Mouse (Mus musculus) lung, postnatal 4 days (tissue): ENCODE results near the gene Nmnat2.

Experiments used
- DNase-seq, 2 experiments: peaks; one replicate each; pipeline ENCODE4 v3.0.0; 2021

Gene Nmnat2

DNA sequence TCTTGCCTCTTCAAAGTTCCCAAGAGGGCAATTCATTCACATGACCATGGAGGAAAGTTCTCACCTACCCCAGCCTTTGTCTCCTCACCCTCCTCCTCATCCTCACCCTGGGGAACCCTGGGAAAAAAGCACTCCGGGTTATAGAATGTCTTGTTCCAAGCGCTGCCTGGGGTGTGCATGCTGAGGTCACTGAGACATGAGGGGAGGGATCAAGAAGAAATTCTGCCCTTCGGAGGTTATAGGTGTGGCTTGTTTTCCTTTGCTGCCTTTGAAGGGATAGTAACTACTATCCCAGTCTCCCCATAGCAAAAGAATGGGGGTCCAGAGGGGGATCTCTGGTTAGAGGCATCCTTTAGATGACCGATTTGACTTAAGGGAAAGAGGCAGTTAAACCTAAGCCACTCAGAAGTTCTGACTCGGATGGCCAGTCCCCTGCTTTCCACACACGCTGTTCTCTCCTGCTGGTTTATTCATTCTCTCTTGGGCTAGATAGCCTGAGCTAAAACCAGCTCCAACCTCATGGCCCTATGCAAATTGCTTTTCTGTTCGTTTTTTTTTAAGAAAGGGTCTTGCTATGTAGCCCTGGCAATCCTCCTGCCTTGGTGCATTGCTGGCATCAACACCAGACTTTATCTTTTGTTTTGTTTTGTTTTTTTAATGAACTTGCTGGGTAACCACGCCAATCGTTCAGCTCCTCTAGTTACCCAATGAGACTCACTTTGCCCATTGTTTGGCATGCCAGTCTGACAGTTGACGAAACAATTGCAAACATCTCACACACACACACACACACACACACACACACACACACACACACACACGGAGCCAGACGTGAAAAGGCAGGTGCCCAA is 139.7 kb downstream of the Nmnat2 start:
- DNase-seq: no peak

DNA sequence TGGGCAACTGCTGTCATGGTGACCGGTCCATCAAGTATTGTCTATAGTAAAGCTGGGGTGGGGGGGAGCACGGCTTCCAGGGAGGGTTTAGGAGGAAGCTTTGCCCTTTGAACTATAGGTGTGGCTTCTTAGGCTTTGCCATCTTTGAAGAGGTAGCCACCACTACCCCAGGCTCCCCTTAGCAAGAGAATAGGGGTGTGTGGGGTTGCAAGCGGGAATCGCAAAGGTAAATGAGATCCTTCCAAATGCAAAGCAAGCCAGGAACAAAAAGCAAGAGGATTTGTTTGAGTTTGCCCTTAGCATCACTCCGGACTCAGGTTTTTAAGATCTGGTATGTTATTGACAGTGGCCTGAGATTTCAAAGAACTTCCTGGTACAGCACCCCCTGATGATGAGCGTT is 140.5 kb downstream of the Nmnat2 start:
- DNase-seq: no peak

DNA sequence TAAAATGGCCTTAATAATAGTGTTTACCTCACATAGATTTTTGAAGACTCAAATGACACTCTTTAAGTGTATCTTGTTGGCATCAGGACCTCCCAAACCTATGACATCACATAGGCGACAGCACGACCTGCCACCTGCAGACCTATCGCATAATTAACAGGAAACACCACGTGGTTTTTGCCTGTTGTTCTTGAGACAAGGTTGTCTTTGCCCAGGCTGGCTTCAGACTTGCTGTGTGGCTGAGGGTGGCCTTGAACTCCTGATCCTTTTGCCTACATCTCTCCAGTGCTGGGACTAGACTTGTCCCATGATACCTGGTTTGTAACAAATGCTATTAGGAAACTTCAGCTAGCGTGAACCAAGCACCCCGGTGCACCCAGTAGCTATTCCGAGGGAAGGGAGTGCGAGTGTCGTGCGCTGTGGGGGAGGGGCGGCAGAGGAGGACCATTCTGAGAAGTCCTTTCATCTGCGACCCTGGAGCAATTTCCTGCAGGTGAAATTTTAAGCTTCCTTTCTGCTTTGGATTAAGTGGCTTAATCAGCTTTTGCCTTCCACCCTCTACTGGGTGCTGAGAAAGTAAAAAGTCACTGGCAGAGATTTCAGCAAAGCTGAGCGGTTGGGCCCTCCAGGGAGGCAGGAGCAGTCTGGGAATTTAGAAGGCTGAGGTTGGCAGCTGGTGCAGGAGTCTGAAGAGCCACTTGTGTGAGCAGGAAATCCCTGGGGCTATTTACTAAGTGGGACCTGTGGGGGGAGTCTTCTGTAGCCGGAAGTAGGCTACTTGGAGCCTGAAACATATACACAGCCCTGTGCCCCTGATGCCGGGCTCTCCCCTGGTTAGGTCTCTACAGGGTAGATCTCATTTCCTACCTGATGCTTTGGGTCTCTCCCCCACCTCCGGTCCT is 141.3 kb downstream of the Nmnat2 start:
- peak; percentile 58 to 80 for DNase-seq

DNA sequence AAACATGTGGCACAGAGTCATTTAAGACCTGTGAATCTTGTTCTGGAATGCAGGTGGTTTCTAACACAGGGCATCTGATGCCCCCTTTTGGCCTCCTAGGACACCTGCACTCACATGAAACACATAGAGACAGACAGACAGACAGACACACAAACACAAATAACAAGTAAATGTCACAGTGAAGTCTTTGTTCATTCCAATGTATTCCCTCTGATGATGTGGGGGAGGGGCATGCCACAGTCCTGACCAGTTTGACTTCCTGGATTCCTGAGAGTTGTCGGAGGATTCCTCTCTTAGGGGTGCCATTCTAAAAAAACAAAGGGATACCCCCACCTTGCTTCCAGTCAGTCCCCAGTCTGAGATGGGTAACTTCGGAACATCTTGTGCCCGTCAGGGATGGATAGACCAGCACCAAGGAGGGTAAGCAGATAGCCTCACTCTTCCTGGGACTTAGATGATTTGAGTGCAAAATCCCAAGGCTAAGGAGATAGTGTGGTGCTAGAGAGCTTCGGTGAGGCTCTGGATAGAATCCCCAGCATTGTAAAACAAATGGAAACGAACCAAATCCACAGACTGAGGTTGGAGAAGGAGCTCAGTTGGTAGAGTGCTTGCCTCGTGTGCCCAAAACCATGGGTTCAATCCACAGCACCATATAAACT is 142.4 kb downstream of the Nmnat2 start:
- DNase-seq: no peak

DNA sequence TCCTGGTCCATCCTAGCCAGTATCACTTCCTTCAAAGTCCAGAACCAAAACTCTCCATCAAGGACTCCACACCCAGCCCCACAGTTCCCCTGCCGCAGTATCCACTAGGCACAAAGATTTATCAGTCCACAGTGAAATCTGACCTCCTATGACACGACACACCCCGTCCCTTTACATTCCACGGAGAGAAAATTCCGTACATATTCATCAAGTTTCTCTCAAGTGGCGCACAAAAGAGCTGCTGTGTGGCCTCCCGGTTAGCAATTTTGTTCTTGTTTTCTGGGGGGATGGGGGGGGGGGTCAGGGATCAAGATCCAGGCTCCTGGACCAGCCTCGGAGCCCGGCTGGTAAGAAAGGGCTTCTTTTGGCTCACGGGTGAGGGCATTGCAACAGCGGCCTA is 143.8 kb downstream of the Nmnat2 start:
- no peak for DNase-seq

DNA sequence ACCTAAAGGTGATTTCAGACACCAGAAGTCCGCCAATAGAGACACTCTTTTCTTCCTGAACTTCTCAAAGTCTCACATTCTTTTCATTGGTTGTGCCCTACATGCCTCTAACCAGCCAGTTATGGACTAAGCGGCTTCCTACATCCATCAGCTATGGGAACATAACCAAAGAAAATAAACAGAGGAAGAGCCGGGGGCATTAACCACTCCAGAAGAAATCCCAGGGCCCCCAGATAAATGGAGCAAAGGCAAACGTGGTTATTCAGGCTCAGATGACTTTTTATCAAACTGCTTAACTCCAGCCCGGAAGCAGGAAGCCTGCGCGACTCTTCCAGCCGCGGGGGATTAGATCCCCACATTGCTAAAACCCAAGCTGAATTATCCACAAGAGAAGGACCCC is 146.1 kb downstream of the Nmnat2 start:
- DNase-seq: no peak

DNA sequence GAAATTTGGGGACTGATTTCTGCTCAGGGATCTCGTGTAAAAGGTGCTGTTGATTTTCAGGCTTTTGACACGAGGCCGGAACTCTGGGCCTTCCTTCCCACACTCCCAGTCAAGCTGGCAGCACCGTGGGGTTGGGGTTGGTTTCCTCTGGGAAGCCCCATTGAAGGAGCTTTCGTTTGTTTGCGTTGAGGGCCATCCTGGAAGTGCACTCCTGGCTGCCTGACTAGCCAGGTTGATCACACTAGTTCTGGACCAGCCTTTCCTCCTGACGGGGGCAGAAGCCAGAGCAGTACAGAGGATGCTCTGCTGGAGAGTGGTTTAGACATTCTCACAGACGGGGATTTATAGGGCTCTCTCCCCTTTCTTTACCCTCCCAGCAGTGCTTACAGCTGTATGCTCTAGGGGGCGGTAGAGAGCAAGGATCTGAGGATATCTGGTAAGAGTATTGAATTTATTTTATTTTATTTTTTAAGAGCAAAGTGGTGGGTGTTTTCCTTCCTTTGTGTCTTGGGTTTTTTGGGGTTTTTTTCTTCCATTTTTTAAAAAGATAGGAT is 146.6 kb downstream of the Nmnat2 start:
- peak in 1 of 2 experiments; percentile 78 for DNase-seq

DNA sequence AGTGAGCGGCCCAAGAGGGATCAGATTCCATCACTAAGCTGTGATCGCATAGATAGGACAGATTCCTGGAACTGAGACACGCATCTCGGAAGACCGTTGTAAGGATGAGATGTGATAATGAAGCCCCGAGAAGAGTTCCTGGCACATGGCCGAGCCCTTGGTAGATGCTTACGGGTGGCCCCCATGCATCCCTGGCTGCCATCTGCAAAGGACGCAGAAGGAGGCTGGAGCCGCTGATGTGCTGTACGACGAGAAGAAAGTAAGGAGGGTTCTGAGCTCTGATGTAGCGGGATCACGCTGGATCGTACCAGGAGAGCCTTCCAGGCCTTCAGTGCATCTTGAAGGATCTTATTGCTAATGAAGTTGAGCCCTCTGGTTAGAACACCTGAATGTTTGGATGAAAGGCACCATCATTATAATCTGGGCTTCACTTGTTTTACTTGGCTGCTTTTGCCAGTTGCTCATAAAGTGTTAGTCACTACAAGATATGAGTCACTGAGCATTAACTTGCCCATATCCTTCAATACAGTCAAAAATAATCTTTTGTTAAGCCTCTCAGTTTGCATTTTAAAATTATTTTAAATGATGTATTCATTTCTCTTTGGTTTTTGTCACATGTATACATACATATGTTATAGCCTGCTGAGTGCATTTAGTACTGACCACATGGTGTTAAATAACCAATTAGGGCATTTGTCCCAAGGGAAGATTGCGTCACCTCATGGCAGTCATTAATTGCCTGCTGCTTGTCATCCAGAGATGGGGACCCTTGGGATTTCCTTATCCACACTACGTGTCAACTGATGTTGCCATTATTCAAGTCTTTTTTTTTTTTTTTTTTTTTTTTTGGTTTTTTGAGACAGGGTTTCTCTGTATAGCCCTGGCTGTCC is 147.7 kb downstream of the Nmnat2 start:
- no peak for DNase-seq

DNA sequence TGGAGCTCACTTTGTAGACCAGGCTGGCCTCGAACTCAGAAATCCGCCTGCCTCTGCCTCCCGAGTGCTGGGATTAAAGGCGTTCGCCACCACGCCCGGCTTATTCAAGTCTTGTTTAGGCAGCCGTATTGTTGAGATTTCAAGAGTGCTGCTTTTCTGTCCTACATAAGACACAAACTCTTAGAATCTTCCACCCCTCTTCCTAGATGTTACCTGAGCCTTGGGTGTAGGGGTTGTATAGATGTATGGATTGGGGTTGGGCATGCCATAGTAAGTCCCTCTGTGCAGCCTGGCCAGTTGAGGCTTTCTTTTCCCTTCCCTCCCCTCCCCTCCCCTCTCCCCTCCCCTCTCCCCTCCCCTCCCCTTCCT is 148.4 kb downstream of the Nmnat2 start:
- no peak for DNase-seq

DNA sequence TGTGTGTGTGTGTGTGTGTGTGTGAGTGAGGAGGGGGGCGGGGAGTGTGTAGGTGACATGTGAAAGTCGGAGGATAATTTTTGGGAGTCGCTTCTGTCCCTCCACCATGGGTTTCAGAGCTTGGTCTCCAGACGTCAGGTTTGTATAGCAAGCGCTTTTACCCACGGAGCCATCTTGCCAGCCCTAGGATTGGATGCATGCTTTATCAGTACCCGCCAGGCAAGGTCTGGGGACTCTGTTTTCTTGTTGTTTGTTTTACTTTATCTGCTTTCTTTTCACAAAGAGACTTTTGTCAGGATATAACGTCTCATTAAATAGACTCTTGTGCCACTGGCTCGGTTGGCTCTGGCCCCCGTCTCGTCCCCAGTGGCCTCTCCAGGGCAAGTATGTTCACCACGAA is 150.0 kb downstream of the Nmnat2 start:
- DNase-seq: no peak

DNA sequence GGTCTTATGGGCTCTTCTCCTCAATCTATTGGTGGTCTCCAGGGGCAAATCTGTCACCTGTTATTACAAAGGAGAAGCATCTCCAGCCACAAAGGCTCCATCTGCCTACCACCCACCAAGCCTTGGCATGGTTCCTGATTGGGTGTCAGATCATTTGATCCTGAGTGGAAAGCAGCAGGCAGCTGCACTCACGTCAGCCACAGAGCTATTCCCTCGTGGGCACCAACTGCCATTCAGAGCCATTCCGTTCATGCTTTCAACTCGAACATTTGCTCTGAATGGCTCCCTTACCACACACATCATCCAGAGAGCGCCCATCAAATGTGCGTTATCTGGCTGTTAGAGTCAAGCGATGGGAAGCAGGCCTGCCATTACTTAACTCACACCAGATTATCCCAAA is 153.1 kb downstream of the Nmnat2 start:
- DNase-seq: peak in 1 of 2 experiments; percentile 62

DNA sequence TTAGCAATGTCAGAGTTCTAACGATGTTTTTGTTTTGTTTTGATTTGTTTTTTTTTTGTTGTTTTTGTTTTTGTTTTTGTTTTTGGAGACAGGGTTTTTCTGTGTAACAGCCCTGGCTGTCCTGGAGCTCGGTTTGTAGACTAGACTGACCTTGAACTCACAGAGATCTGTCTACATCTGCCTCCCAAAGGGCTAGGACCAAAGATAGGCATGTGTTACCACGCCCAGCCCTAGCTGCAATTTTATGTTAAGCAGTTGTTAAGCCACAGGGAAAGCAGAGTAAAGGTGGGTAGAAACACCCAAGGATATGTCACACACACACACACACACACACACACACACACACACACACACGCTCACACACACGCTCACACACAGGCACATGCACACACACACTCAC is 154.6 kb downstream of the Nmnat2 start:
- no peak for DNase-seq

DNA sequence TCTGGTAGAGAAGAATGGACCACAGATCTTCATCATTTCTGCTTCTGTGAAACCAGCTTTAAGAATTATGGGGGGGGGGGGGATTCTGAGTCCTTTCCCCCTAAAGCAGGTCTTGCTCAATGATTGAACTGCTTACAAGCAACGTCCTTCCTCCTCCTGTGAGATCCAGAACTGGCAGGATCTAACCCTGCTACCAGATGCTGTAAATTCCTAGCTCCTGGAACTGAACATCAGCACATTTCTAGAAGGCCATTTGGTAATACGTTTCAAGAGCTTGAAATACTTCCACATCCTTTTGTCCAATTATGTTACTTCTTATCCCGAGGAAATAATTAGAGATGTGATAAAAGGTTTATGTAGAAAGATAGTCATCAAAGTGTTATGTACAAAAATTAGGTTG is 155.0 kb downstream of the Nmnat2 start:
- no peak for DNase-seq

GRCm38 (mm10) chr1:153111596-153111995 is 156.8 kb downstream of the Nmnat2 start:
- DNase-seq: no peak

GRCm38 (mm10) chr1:153115315-153115714 is 160.5 kb downstream of the Nmnat2 start:
- no peak for DNase-seq

DNA sequence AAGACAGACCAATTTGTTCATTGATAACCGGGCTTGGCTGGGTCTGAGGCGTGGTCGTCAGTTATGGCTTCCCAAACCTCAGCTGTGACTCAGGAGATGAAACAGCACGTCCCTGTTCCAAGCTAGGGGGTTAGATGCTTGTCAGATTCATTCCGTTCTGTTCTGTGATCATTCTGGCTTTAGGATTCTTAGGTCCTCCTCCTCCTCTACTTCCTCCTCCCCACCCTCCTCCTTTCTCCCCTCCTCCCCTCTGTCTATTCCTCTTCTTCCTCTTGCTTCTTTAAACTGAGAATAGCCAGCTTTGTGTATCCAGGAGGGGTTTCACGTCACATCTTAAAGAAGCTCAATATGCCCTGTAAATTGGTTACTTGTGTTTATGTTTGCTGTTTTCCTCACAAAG is 165.8 kb downstream of the Nmnat2 start:
- no peak for DNase-seq

DNA sequence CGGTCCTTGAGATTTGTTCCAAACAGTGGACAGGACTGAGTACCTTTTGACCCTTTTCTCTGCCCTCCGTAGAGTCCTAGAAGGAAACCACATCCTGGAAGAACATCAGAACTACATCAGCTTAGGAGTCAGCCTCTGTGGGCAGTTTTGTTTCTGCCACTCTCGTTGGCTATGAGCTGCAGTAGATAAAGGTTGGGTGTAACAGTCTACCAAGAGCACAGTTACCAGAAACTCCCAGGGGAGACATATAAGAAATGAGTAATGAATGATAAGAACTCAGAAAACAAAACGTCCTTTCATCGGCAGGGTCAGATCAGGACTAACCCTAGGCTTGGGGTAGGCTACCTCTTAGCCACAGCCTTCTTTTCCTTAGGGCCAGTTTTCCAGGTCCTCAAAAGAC is 166.5 kb downstream of the Nmnat2 start:
- no peak for DNase-seq

DNA sequence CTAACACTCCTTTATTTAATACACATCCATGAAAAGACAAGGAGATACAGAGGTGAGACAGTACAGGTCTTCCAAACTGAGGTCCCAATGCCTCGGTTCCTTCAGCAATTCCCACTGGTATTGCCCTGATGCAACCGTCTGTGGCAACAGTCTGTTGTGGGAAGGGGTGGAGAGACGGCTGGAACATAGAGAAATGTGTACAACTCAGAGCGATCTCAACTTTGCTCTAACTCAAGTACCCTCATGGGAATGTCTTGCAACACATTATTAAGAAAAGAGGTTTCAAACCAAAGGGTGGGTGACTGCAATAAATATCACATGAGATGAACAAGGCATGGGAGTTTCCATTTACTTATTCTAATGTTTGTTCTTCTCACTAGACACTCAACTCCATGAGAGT is 168.0 kb downstream of the Nmnat2 start:
- no peak for DNase-seq

DNA sequence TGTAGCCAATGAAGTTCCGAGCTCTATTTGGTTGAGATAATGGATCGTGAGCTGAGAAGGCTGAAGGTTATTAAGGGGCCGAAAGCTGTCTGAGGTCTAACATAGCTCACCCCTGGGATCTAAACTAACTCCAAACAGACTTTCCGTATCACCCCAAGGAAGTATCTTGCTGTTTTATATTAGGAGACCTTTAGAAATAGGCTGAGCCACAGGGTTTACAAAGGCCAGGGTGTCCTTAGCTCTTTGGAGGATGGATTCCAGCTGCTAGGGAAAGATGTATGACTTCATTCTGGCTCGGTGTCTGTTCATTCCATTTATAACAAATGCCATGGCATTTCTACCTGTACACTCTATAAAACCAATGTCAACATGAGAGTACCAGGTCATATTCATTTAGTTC is 169.7 kb downstream of the Nmnat2 start:
- no peak for DNase-seq

GRCm38 (mm10) chr1:153125287-153126275 is 170.8 kb downstream of the Nmnat2 start:
- no peak for DNase-seq
